Mouse (Mus musculus) right cerebral cortex, postnatal 10 days (tissue): Measurements from ENCODE around the gene Plch2.

ENCODE experiments used
- DNase-seq, 2 experiments: peaks; one replicate each; pipeline ENCODE4 v3.0.0; 2021; ENCODE audit warnings: low spot score in 2 of 2

The Plch2 gene

DNA sequence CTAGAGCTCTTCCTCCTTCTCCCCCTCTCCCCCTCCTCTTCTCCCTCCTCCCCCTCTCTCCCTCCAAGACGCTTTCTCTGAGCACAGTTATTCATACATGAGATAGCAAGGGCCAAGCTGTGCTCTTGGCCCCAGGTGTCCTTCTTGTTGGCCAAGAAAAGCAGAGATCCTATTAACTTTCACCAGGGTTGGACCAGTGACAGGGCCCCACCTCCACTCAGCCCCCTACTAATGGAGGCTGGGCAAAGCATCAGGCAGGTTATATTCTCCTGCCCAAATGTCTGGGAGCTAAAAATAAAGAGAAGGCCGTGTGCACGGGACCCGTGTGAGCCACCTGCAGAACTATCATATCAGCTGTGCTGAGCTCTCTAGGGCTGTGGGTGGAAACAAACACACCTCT is 61.7 kb downstream of the Plch2 start:
- DNase-seq = no peak

GRCm38 (mm10) chr4:154986750-154987149 is 69.8 kb downstream of the Plch2 start:
- no peak for DNase-seq

- DNase-seq = peak; percentile 78 to 84
These were observed 70.5 kb downstream of the Plch2 start for GRCm38 (mm10) chr4:154986096-154986495.

- DNase-seq = no peak
These were observed 71.3 kb downstream of the Plch2 start for GRCm38 (mm10) chr4:154985151-154985777.

DNA sequence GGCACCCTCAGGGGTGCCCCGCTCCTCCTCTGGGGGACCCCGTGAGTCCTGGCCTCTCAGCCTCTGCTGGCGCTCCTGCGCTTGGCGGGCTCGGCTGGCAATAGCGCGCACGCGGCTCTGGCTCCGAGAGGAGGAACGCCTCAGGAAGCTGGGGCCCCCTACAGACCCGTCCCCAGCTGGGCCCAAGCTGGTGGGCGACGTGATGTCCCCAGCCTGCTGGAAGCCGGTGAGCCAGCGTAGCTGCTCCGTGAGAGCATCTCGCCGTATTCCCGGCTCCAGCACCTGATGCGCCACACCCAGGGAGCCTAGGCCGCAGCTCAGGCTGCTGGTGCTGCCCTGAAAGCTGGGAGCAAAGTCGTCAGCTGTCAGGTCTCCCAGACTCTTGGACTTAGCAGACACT is 72.8 kb downstream of the Plch2 start:
- no peak for DNase-seq

DNA sequence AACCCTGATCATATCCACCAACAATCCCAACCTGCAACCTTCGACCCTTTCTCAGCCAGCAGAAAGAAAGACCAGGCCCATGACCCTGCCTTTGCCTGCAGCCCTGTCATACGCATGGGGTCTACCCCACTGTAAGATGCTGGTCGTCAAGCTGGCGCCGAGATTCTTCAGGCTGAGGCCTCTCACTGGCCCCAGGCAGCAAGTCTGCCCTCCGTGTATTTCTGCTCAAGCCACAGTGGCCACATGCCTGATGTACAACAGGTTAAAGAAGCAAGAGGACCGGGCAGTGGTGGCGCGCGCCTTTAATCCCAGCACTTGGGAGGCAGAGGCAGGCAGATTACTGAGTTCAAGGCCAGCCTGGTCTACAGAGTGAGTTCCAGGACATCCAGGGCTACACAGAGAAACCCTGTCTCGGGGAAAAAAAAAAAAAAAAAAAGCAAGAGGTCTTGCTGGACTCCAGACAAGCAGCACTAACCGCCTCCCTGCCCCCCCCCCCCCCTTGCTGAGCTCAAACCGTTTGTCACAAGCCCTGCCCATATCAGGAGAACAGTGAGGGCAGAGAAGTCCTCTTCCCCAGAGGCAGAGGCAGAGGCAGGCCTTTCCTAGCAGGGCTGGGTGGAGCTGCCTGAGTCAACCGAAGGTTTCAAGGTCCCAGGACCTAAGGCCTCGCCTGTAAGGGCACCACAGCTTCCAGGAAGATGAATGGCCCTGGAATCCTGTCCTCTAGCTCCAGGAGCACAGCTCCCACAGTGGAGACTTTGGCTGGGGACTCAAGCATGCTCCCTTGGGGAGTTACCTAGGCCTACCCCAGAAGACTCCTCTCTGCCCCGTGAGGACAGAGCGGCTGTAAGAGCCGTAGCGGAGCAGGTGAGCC is 74.1 kb downstream of the Plch2 start:
- DNase-seq = no peak

- DNase-seq = peak; percentile 85 to 86
These were observed 75.1 kb downstream of the Plch2 start for GRCm38 (mm10) chr4:154981530-154981929.

GRCm38 (mm10) chr4:154981076-154981475 is 75.5 kb downstream of the Plch2 start:
- DNase-seq = no peak

- DNase-seq = no peak
These were observed 76.5 kb downstream of the Plch2 start for GRCm38 (mm10) chr4:154980110-154980509.

DNA sequence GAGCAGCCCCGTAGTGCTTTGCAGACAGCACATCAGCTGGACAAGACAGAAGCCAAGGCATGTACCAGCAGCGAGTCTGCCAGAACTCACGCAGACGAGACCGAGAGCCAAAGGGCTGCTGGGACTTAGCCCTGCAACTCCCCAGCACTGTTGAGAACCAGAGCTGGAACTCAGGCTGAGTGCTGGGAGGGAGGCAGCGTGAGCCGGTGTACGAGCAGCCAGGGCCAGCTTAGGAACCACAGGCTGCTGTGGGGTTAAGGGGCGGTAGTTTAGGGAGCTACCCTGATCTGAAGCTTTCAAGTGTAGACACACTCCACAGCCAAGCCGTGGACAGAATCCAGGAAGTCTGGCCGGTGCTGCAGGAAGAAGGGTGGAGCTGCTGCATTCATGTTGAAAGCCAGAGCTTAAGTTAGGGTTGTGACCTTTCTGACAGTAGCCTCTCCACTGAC is 82.4 kb downstream of the Plch2 start:
- no peak for DNase-seq

- DNase-seq = no peak
These were observed 84.0 kb downstream of the Plch2 start for GRCm38 (mm10) chr4:154972546-154972945.

DNA sequence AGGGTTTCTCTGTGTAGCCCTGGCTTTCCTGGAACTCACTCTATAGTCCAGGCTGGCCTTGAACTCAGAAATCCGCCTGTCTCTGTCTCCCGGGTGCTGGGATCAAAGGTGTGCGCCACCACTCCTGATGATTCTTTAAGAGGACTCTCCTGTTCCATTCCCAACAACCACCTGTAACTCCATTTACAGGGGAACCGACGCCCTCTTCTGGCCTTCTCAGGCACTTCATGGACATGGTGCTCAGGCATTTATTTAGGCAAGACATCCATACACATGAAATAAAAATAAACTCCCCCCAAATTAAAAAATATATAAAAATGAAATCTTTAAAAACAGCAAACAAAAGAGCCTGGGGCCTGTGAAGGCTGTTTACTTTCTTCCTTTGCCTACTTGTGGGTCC is 89.4 kb downstream of the Plch2 start:
- peak; percentile 71 to 73 for DNase-seq

DNA sequence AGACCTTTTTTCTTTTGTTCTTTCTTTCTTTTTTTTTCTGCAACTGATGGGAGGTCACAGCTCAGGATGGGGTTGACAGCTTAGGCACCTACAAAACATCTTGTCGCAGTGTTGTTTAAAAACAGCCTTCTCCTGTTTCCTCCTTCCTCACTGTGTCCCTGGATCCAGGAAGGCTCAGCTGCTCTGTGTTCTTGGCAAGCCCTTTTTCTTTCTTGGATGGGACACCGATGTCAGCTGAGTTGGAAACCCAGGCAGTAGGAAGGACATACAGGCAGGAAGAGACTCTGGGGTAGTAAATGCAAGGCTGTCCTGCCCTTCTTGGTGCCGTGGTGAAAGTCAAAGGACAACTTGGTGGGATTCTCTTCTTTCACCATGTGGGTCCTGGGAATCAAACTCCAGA is 90.7 kb downstream of the Plch2 start:
- no peak for DNase-seq

DNA sequence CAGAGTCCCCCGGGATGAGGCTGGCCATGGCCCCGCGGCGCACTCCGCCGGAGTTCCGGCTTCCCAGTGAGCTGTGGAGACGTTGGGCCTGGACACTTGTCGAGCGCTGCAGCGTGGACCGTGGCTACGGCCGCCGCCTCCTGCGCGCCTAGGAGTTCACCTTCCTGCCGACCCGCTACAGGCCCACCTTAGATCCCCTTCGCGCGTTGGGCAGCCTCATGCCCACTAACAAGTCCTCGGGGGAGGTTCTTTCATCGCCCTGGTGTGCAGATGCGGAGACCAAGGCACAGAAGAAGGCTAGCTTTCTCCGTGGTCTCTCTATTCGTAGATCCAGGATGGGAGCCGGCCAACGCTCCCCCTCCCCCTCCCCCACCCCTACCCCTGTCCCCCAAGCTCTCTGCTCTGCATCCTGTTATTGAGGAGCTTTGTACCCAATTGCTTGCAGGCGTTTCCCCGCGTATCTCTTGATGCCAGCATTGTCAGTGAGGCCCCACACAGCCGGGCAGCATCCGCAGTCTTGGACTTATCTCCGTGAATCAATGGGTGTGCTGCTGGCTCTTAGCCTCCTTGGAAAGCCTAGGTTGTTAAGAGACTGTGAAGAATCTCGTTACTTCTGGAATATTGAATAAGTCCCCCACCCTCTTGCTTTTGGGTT is 91.9 kb downstream of the Plch2 start:
- peak in 1 of 2 experiments; percentile 50 for DNase-seq

DNA sequence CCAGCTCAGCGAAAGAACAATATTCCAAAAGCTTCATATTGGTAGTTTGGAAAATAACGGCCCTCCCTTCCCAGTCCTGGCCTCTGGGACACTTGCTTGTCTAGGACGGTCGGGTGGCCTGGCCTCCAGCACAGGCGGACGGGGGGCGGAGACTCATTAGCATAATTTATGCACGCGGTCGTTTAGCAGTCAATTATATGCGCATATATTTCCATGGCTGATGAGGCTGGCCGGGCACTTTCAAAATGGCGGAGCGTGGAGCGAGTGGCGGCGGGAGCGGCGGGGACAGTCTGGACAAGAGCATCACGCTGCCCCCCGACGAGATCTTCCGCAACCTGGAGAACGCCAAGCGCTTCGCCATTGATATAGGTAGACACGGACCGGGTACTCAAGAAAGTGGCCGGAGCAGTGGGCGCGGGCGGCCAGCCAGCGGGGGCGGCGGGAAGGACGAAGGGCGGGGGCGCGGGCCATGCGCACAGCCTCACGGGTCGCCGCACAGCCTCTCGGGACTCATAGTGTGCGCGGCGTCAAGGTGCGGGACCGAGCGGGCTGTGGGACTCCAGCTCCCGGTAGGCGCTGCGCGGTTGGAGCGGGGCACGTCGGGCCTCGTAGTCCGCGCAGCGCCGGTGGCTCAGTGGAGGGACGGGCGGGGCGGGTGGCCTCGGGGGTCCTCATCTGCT is 92.5 kb downstream of the Plch2 start, which contains the start of gene Pank4:
TSS of gene Pank4 (plus strand) at position 223 of the 680 bp plus-strand sequence.
- peak; percentile 95 to 96 for DNase-seq

- peak; percentile 50 to 68 for DNase-seq
These were observed 93.3 kb downstream of the Plch2 start for GRCm38 (mm10) chr4:154963190-154963836.

DNA sequence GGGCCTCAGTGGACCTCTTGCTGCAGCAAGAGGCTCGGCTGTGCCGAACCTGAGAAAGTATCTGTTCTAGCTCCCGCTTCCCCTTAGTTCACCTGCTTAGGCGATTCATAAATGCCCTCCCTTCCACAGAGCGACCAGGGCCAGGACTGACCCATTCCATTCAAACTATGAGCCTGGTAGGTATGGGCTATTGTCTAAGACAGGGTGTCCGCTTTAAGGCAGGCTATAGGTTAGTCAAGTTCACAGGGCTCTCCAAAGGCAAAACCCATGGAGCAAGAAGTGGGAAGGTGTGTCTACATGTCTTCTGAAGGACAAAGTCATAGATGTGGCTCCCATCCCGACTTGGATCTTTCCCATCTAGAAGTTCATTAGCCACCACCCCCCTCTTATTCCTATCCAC is 93.9 kb downstream of the Plch2 start:
- DNase-seq = no peak

DNA sequence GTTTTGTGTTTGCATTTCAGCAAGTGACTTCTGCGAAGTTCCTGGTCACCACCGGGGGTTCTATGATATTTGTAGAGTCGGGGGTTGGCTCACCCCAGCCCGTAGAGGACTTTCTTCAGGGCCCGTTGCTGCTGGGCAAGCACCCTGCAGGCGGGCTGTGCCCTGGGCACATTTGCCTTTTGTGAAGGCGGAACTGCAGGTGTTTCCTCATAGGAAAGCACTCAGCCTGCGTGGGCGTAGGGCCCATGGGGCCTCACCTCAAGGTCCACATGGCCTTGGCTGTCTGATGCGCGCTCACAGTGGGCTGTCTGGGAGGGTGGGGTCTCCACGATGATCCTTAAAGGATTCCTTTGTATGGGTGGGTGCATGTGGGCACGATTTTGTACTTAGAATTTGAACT is 94.7 kb downstream of the Plch2 start:
- no peak for DNase-seq

DNA sequence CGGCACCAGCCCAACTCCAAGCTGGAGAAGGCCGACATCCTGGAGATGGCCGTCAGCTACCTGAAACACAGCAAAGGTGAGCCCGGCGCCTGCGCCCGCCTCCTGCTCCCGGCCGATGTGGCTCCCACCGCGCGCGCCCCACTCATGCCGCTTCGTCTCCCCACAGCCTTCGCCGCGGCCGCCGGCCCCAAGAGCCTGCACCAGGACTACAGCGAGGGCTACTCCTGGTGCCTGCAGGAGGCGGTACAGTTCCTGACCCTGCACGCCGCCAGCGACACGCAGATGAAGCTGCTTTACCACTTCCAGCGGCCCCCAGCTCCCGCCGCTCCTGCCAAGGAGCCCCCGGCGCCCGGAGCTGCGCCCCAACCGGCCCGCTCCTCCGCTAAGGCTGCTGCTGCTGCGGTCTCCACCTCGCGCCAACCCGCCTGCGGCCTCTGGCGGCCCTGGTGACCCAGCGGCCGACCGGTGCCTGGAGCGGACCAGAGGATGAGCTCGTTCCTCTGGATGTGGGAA is 95.3 kb downstream of the Plch2 start:
- DNase-seq = peak in 1 of 2 experiments; percentile 45

DNA sequence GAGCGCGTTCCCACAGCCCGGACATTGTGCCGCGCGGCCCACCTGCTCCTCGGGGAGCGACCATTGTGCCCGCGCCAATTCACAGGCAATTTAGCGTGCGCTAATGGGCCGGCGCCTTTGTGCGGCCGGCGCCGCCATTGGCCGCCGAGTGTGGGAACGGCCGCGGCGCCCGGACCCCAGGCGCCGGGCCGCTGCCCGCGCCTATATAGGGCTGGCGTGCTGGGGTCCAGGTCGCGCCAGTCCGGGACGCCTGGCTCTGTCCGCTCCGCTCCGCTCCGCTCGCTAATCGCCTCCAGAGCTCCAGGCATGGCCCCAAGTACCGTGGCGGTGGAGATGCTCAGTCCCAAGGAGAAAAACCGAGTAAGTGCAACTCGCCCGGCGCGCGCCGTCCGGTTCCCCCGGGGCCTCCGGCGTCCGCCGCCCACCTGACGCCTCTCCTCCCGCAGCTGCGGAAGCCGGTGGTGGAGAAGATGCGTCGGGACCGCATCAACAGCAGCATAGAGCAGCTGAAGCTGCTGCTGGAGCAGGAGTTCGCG is 95.8 kb downstream of the Plch2 start, which contains the start of gene Hes5:
TSS of gene Hes5 (plus strand) at position 234 of the 536 bp plus-strand sequence.
- DNase-seq = peak; percentile 89 to 93
